Comparison of ENCODE assay signal across 17 mouse cellular contexts in genomic region chr16:23087712-23088111, GRCm38 (mm10). TPM values are rescaled to one million over a fixed set of nuclear protein-coding genes. Genes with fewer than 3 reads are reported as not detected.
DNase-seq lines count a peak whose midpoint lies in the region; ATAC-seq and TF ChIP-seq lines count a peak whose summit lies in the region.
"Not testable (repeated sequence)": the region's sequence is repeated elsewhere in the genome, so short reads cannot be mapped to it uniquely, and the experiment has no call there.
"Had no signal": no experiment of that assay in that cellular context is flagged by ENCODE, and none has a peak within 500 bp of the region (broad histone marks: within the 10 kb centered on the region; RNA-seq: fewer than 3 reads in every experiment).

No protein-coding gene starts in this region.

- TF ChIP-seq POLR2A in brain, embryonic 14.5 days (IDR thresholded peaks at IDR 0.05; ENCODE audit: borderline replicate concordance, extremely low read depth, insufficient read depth, insufficient read length, poor library complexity, severe bottlenecking); limb, embryonic 14.5 days (IDR thresholded peaks at IDR 0.05; ENCODE audit: borderline replicate concordance, extremely low read depth, insufficient read depth, insufficient read length): not testable (repeated sequence)

- ATAC-seq in inflammation-experienced regulatory T-cells, adult 6 months = peak; percentile 56
- ATAC-seq in limb, embryonic 14.5 days (ENCODE audit: low FRiP score, low read depth) = not testable (repeated sequence)
- peak; percentile 54; the same call in 1 of the 2 replicates for ATAC-seq in megakaryocyte, adult 5-6 weeks (ENCODE audit: poor library complexity, severe bottlenecking)

- H3K27me3 ChIP-seq in limb, embryonic 14.5 days (ENCODE audit: control insufficient read depth, insufficient read depth, low read length); splenic B cell, adult 2 months (ENCODE audit: control insufficient read depth, insufficient read depth, low read length, poor library complexity, severe bottlenecking): not testable (repeated sequence)

- H3K4me3 ChIP-seq in limb, embryonic 14.5 days (replicated peaks; ENCODE audit: low read length) = not testable (repeated sequence)

- DNase-seq in A20 (ENCODE audit: low read depth, low spot score) = peak; percentile 58
- DNase-seq in MEL-GATA-1-ER (ENCODE audit: extremely low read depth, low read depth) = peak; percentile 17
- DNase-seq in brain, embryonic 14.5 days (ENCODE audit: low read depth) = peak; percentile 51
- DNase-seq in forelimb bud, embryonic 11.5 days (ENCODE audit: low read depth, low spot score) = peak; percentile 18
- peak; percentile 25 for DNase-seq in limb, embryonic 14.5 days (ENCODE audit: low spot score)
- DNase-seq in splenic B cell, adult 2 months (ENCODE audit: low read depth, low spot score) = peak; percentile 67

- TF ChIP-seq CTCF in brain, embryonic 14.5 days (IDR thresholded peaks at IDR 0.05; ENCODE audit: borderline replicate concordance, extremely low read depth, insufficient read depth, insufficient read length) = not testable (repeated sequence)

- not testable (repeated sequence) for H3K27ac ChIP-seq in limb, embryonic 14.5 days (replicated peaks; ENCODE audit: low read depth, low read length)

- H3K9ac ChIP-seq in limb, embryonic 14.5 days (ENCODE audit: low read depth, low read length, severe bottlenecking) = not testable (repeated sequence)

- WGBS in limb, embryonic 14.5 days = 55% methylated on average over 4 of the region's 4 CpGs

- H3K4me2 ChIP-seq in limb, embryonic 14.5 days (replicated peaks; ENCODE audit: low read depth, low read length, severe bottlenecking) = not testable (repeated sequence)

- not testable (repeated sequence) for H3K4me1 ChIP-seq in limb, embryonic 14.5 days (ENCODE audit: control insufficient read depth, insufficient read depth, low read length)

- not testable (repeated sequence) for H3K9me3 ChIP-seq in limb, embryonic 14.5 days (ENCODE audit: control insufficient read depth, low read length)

- not testable (repeated sequence) for H3K36me3 ChIP-seq in limb, embryonic 14.5 days (ENCODE audit: control insufficient read depth, insufficient read depth, low read length); splenic B cell, adult 2 months (ENCODE audit: control insufficient read depth, insufficient read depth, low read length, poor library complexity, severe bottlenecking)

RNA-seq across cellular contexts. Expression of gene Eif4a2, which starts 19.5 kb away (rescaled TPM):
- 618 and 643 TPM in 2 replicates for polyA plus RNA-seq in brain, embryonic 14.5 days (2012; rRNA removed)
- polyA plus RNA-seq in inflammation-experienced regulatory T-cells, adult 6 months (2017; shearing (Covaris generic)) = 100 to 1,000 TPM; 438 to 692 (median 649) TPM
- polyA plus RNA-seq in limb, embryonic 14.5 days (2012; rRNA removed) = 640 and 683 TPM in 2 replicates
- 260 and 283 TPM in 2 replicates for polyA plus RNA-seq in limb, embryonic 14.5 days (2014; fragmentation: Nextera tagmentation; extraction: Ambion mirVana)
- 299 and 324 TPM in 2 replicates for total RNA-seq in megakaryocyte, adult 5-6 weeks (2015)
- total RNA-seq in megakaryocyte, adult 5-6 weeks (2017) = 454 and 463 TPM in 2 replicates

RNA-seq across cellular contexts. Expression of gene Kng1, which starts 30.0 kb away (rescaled TPM):
- 0.05 and 0.21 TPM in 2 replicates for polyA plus RNA-seq in brain, embryonic 14.5 days (2012; rRNA removed)
- not detected for polyA plus RNA-seq in inflammation-experienced regulatory T-cells, adult 6 months (2017; shearing (Covaris generic))
- polyA plus RNA-seq in limb, embryonic 14.5 days (2012; rRNA removed) = 0.23 and 0.60 TPM in 2 replicates
- 0.14 TPM in 1 of 2 replicates, not detected in the other for polyA plus RNA-seq in limb, embryonic 14.5 days (2014; fragmentation: Nextera tagmentation; extraction: Ambion mirVana)
- total RNA-seq in megakaryocyte, adult 5-6 weeks (2015) = 0.46 TPM in 1 of 2 replicates, not detected in the other
- 0.11 and 0.41 TPM in 2 replicates for total RNA-seq in megakaryocyte, adult 5-6 weeks (2017)
- total RNA-seq: gastrocnemius, postnatal 14 days; heart, postnatal 10 days; layer of hippocampus, postnatal 10 days; left cerebral cortex, postnatal 10 days had no signal
- polyA plus RNA-seq: embryonic facial prominence, embryonic 13.5 days; frontal cortex, adult 2 months; hindbrain, embryonic 12.5 days; midbrain, embryonic 15.5 days had no signal

RNA-seq across cellular contexts. Expression of gene Rfc4, which starts 39.8 kb away (rescaled TPM):
- polyA plus RNA-seq in brain, embryonic 14.5 days (2012; rRNA removed) = 3.0 and 6.3 TPM in 2 replicates
- polyA plus RNA-seq in inflammation-experienced regulatory T-cells, adult 6 months (2017; shearing (Covaris generic)) = 100 to 1,000 TPM in 1 of 3 experiments, 10 to 100 TPM in 2; 34.3 to 110 (median 50.4) TPM
- 9.0 and 12.1 TPM in 2 replicates for polyA plus RNA-seq in limb, embryonic 14.5 days (2012; rRNA removed)
- polyA plus RNA-seq in limb, embryonic 14.5 days (2014; fragmentation: Nextera tagmentation; extraction: Ambion mirVana) = 90.1 and 91.4 TPM in 2 replicates
- 107 and 122 TPM in 2 replicates for total RNA-seq in megakaryocyte, adult 5-6 weeks (2015)
- 42.3 and 45.5 TPM in 2 replicates for total RNA-seq in megakaryocyte, adult 5-6 weeks (2017)

RNA-seq across cellular contexts. Expression of gene Kng2, which starts 58.4 kb away (rescaled TPM):
- 0.06 and 0.07 TPM in 2 replicates for polyA plus RNA-seq in brain, embryonic 14.5 days (2012; rRNA removed)
- not detected for polyA plus RNA-seq in inflammation-experienced regulatory T-cells, adult 6 months (2017; shearing (Covaris generic))
- polyA plus RNA-seq in limb, embryonic 14.5 days (2012; rRNA removed) = 0.28 and 0.35 TPM in 2 replicates
- not detected in 2 replicates for polyA plus RNA-seq in limb, embryonic 14.5 days (2014; fragmentation: Nextera tagmentation; extraction: Ambion mirVana)
- 0.80 and 1.7 TPM in 2 replicates for total RNA-seq in megakaryocyte, adult 5-6 weeks (2015)
- 0.12 and 0.59 TPM in 2 replicates for total RNA-seq in megakaryocyte, adult 5-6 weeks (2017)
- total RNA-seq: gastrocnemius, postnatal 14 days; layer of hippocampus, postnatal 10 days; left cerebral cortex, postnatal 10 days had no signal
- polyA plus RNA-seq: frontal cortex, adult 2 months; hindbrain, embryonic 12.5 days; midbrain, embryonic 15.5 days had no signal

RNA-seq across cellular contexts. Expression of gene Adipoq, which starts 58.6 kb away (rescaled TPM):
- polyA plus RNA-seq in brain, embryonic 14.5 days (2012; rRNA removed) = 0.08 and 0.09 TPM in 2 replicates
- under 1 TPM in 2 of 3 experiments, not detected in 1; 0.46 to 0.95 TPM for polyA plus RNA-seq in inflammation-experienced regulatory T-cells, adult 6 months (2017; shearing (Covaris generic))
- 0.29 and 0.38 TPM in 2 replicates for polyA plus RNA-seq in limb, embryonic 14.5 days (2012; rRNA removed)
- polyA plus RNA-seq in limb, embryonic 14.5 days (2014; fragmentation: Nextera tagmentation; extraction: Ambion mirVana) = 0.26 TPM in 1 of 2 replicates, not detected in the other
- 0.55 and 0.80 TPM in 2 replicates for total RNA-seq in megakaryocyte, adult 5-6 weeks (2015)
- total RNA-seq in megakaryocyte, adult 5-6 weeks (2017) = 0.40 and 1.7 TPM in 2 replicates
- total RNA-seq: layer of hippocampus, postnatal 10 days; left cerebral cortex, postnatal 10 days had no signal
- polyA plus RNA-seq: embryonic facial prominence, embryonic 13.5 days; hindbrain, embryonic 12.5 days; midbrain, embryonic 15.5 days; stomach, embryonic 15.5 days had no signal

Comparison
In these comparisons a context has a peak if more than half of its experiments do, and no peak if none do; other contexts are left out.
1. DNase-seq: peak in every context shown above with its lines; median percentile 67 in splenic B cell, adult 2 months; 58 in A20; 51 in brain, embryonic 14.5 days; 25 in limb, embryonic 14.5 days; 18 in forelimb bud, embryonic 11.5 days; 17 in MEL-GATA-1-ER.